Mouse (Mus musculus): ENCODE data around the gene Tnnt1.

GRCm38 (mm10) chr7:4491308-4491707 is 24.9 kb downstream of the Tnnt1 start:
- TF ChIP-seq CTCF (IDR thresholded peaks at IDR 0.05; ENCODE audit: insufficient read depth, low read depth, low read length) = no peak
- no peak for TF ChIP-seq POLR2A (IDR thresholded peaks at IDR 0.05; ENCODE audit: insufficient read depth, low read depth, low read length)

Data from olfactory bulb, adult 2 months (tissue).